Mouse (Mus musculus) cerebellum, adult 8-10 months (tissue): Measurements from ENCODE around the gene Btbd10.

Experiments used
- DNase-seq: peaks from one replicate; pipeline ENCODE4 v3.0.0; 2022

The Btbd10 gene

GRCm38 (mm10) chr7:113294598-113294997 is 74.6 kb downstream of the Btbd10 start:
- DNase-seq: no peak

- no peak for DNase-seq
Observed at GRCm38 (mm10) chr7:113292193-113292592, 77.0 kb downstream of the Btbd10 start.

DNA sequence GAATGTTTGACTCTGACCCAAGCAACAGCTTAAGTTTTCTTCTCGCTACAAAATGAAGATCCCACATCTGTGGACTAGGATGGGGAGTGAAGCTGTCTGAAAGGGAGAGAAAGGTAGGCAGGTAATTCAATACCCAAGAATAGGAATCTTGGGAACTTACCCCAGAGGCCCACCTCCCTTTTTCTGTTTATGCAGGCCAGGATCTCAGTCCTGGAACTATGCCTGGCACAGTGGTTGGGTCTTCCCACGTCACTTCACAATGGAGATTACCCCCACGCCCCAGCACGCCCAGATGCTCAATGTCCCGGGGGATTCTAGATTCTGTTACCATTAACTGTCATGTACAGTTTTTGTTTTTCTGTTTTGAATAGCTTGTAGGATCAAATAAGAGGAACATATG is 77.5 kb downstream of the Btbd10 start:
- no peak for DNase-seq

GRCm38 (mm10) chr7:113289211-113289610 is 80.0 kb downstream of the Btbd10 start:
- DNase-seq: no peak

- no peak for DNase-seq
Observed at GRCm38 (mm10) chr7:113285405-113285804, 83.8 kb downstream of the Btbd10 start.

DNA sequence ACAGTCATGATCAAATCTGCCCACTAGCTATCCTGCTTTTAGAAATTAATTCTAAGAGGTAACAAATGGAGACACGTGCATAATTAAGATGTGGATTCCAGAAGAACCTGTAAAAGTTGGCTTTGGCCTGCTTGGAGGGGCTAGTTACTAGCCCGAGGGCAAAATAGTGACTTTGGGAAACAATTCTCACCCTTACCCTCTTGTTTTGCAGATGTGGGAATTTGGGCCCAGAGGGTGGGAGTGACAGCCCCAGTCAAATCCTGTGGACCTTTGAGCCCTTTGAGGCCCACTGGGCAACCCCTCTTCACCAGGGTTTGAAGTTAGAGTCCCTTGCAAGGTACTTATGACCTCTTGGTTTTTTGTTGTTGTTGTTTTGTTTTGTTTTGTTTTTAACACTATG is 89.9 kb downstream of the Btbd10 start:
- DNase-seq: no peak

GRCm38 (mm10) chr7:113278493-113278892 is 90.7 kb downstream of the Btbd10 start:
- DNase-seq: no peak

DNA sequence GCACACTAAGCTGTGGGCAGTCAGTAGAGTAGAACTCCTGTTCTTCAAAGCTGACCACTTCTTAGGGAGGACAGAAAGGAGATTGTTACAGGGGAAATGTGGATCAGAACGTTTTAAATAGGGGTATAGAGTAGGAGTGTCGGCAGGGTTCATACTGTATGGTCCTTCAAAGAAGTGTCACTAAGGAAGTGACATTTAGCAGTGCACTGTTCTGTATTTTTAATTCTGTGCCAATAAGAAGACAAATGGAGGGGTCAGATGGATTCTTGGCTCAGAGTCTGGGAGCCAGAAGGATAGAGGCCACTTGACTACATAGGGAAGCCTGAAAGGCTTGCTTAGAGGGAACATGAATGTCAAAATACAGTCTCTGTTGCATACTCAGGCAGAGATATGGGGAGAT is 91.9 kb downstream of the Btbd10 start:
- DNase-seq: no peak

DNA sequence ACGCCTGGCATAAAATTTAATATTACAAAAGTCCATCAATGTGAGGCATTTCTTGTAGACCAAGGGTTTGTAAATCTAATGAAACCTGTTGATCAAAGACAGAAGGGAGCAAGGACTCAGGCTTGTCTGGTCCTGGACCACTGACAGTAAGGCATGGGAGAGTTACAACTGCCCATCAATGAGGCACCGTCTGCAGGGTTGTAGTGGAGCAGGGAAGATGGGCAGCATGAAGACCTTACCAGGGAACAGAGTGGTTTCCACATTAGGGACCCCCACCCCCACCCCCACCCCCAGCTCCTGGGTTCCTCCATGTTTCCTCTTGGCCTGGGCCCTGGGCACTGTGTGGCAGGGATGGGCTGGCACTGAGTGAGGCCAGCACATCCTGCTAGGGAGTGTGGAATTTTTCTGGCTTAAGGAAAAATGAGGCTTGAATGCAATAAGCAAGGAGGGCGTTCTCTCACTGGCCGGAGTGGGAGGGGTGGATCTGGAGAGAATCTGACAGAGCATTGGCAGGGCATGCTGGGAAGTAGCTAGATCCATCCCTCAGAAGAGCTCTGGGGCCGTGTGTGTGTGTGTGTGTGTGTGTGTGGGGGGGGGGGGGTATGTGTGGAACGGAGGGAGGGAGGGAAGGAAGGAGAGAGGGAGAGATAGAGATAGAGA is 96.7 kb downstream of the Btbd10 start:
- no peak for DNase-seq

DNA sequence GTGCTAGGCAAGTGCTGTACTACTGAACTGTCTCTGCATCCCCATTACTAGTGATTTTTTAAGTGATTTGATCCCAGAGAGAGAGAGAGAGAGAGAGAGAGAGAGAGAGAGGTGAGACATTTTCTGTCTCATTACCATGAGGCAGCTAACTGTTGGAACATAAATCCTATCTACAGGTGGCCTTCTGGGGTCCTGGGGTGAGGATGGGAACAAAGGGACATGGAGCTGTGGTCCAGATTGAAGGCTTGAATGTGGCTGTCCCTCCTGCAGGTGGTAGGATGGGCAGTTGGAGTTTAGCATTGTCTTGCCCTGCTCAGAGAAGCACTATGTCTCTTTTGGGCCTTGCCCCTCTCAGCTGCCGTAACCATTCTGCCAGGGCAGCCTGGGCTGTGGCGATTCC is 98.2 kb downstream of the Btbd10 start:
- DNase-seq: no peak

GRCm38 (mm10) chr7:113270551-113270950 is 98.6 kb downstream of the Btbd10 start:
- DNase-seq: peak; percentile 95

- peak; percentile 55 for DNase-seq
Observed at GRCm38 (mm10) chr7:113269921-113270320, 99.3 kb downstream of the Btbd10 start.

- no peak for DNase-seq
Observed at GRCm38 (mm10) chr7:113269081-113269480, 100.1 kb downstream of the Btbd10 start.

GRCm38 (mm10) chr7:113268287-113268686 is 100.9 kb downstream of the Btbd10 start:
- DNase-seq: peak; percentile 77
